Mouse (Mus musculus): ENCODE measurements at regions not wholly inside any gene's neighbourhood (a gene's known extent, or its start where the extent isn't known, plus 50 kb on each side); places are given as distances from the start of the nearest gene placed in this dataset.

DNA sequence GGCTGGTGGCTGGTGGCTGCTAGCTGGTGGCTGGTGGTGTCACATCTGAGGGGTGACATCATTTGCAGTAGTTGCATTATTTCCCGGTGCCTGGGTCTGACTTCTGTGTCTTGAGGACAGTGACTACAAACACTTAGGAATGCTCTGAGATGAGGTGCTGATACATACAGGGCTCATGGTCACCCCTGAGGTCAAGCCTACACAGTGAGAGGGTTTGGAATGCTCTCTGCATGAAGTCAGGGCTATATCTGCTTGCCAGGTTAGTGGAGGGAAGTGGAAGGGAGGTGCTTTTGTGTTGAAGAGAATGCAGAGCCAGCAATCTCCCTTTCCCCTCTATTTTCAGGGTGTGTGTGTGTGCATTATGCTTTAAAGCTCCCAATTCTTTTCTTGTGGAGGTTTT is 74.1 kb upstream of the Slc38a2 start:
- DNase-seq (ENCODE audit: low spot score in 2 of 2): no peak

DNA sequence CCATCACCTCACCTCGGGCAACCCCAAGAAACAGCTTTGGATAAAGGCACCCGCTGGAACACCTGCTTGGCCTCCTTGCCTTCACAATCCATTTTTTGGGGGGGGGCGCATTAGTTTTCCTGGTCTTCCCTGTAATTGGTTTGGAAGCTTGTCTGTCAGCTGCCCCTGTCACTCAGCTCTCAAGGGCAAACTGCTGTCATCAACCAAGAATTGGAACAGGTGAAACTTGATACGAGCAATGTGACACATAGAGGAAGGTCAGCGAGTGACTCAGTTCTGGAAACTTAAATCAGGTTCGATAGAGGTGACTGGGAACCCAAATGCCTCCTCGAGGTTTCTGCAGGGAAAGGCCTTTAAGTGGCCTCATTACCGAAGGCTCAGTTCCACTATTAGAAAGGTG is 73.2 kb upstream of the Slc38a2 start:
- DNase-seq (ENCODE audit: low spot score in 2 of 2): no peak

DNA sequence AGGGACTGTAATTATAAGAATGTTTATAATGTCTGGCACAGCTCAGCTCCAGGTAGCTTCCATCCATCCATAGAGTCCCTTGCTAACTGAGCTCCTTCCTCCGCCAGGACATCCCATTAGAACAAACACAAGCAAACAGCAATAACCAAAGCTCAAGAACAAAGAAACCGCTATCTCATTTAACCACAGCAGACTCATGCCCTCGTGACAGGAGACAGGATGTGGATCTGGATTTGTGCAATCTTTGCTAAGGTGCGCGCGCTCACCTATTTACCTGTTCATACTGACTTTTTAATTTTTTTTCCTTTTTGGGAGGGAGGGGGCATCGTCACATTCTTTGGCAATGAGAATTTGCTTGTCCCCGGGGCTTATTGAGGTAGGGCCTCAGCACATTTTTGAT is 71.3 kb upstream of the Slc38a2 start:
- DNase-seq (ENCODE audit: low spot score in 2 of 2): no peak

DNA sequence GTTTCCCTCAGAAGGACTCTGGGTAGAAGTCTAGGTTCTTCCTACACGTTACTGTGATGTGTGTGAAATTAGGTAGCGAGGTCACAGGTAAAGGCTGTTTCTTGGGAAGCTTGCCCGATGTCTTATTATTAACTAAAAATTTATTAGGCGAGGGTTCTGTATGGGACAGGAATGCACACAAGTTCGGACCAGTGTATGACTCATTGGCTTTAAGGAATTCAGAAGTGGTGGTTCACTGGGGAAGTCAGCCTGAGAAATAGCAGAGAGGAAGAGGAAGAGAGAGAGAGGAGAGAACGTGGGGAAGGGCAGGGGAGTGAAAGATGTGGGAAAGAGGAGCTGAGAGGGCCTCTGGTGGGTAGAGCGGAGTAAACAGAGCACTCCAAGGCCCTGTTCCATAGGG is 70.8 kb upstream of the Slc38a2 start:
- DNase-seq (ENCODE audit: low spot score in 2 of 2): no peak

DNA sequence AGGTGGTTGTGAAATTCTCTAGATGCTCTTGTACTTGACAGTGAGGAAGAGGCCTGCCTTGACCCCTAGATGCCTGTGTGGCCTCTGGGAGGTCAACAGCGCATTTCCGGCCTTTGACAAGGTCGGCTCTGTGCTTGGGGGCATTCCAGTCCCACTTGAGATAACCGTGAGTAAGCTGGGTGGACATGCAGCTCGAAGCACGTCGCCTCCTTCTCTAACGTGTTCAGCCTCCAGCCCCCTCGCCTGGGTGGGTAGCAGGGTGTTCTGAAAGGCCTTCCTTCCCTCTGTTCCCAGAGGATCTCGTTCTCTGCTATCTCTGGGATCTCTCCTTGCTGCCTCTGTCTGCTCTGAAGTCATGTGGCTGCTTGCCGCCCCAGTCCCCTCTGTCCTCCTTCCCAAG is 70.2 kb upstream of the Slc38a2 start:
- DNase-seq (ENCODE audit: low spot score in 2 of 2): no peak

DNA sequence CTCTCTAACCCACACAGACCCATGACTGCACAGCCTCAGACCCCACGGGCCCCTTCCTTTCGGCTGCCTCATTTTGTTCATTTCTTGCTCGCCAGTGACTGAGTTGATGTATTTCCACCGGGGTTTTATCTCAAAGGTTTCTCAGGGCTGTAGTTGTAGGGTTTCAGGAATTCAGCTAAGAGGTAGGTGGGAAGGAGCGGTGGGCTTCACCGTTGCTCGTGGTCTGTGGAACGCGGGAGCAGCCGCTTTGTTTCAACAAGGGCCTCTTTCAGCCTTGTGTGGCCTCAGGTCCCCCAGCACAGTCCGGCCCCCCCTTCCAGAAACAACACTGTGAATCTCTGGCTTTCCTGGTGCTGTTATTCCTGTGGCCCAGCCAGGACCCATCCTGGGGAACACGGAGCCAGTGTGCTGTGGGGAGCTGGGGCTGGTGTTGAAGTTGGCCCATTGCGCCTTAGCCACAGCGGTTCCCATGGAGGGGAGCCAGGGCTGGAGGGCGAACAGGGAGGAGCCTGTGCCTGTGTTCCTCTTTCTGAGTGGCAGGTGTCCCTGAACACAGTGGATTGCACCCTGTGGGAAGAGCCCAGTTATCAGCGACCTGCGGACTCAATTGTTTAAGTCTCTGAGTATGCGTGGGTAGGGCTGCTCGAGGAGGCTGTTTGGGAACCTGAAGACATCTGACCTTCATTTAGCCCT is 68.9 kb upstream of the Slc38a2 start:
- peak; percentile 23 to 31 for DNase-seq (ENCODE audit: low spot score in 2 of 2)

DNA sequence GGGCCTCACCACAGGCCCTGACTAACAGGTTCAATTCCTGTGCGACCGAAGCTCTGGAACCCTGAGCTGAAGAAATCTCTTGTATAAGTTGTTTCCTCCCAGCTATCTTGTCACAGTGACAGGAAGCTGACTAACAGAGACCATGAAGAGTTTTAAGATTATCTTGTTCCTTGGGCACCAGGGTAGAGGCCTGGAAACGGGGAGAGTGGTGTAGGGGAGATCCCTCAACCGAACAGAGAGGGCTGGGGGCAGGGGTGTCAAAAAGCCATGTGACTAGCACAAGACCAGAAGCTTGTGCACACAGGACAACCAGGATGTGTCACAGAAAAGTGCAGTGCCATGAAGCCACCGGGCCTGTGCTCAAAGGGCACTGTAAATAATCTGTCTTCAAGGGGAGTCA is 67.7 kb upstream of the Slc38a2 start:
- no peak for DNase-seq (ENCODE audit: low spot score in 2 of 2)

DNA sequence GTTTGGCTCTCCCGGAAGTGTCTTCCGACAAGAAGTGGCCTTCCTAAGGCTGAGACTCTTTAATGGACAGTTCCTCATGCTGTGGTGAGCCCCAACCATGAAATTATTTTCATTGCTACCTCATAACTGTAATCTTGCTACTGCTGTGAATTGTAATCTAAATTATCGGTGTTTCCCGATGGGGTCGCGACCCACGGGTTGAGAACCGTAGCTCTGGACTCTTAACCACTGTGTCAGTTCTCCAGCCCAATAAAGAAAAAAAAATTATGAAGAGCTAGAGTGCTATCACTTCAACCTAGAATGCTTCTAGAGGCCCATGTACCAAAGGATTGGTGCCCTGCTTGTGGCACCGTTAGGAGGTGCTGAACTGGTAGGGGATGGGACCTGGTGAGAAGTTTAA is 66.7 kb upstream of the Slc38a2 start:
- no peak for DNase-seq (ENCODE audit: low spot score in 2 of 2)

DNA sequence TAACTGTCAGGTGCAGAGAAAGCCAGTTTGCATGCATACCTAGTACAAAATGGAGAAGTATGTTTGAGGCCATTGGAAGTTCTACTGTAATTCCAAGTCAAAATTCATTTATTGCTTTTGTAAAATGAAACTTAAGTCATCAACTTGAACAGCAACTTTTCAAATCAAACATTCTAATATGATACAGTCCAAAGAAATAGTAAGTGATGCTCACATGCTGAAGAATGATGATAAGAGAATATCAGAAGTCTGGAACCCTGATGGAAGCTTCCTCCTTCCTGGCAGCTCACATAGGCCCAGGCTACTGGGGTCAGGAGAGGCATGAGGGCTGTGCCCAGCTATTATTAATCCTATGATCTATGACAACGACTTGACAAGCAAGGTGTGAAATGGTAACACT is 64.1 kb upstream of the Slc38a2 start:
- no peak for DNase-seq (ENCODE audit: low spot score in 2 of 2)

DNA sequence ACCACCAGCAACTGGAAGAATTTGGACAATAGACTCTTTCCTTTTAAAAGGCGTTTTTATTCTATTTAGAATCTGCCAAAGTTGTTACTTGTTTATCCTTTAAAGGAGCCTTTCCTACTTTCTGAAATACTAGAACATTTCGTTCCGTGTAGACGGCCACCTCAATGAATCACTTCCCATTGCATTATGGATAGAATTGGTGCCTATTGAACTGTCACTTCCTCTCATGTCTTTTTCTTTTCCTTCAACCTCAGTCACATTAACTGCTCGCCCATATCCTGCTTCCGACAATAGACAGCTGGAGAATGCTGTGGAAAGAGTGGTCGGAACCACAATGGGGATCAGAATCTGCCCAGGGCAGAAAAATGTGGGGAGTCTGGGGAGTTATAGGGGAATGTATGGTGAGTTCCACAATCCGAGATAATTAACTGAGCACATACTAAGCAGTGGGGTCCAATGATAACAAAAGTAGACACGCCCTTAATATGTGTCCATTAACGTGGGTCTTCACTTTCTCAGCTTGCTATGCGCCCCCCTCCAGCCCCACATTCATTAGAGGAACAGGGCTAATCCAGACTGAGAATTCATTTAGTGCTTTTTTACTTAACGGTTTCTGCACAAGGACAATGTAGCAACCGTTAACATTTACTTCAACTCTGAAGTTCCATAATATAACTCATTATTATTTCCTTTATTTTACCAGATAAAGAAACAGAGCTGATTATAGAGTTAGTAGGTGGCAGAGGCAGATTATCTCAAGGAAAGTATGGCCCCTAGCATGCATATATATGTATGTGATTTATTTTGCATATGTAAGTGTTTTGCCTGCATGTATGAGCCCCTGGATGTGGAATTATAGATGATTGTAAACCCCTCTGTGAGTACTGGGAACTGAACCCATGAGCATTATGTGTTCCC is 59.8 kb upstream of the Slc38a2 start:
- DNase-seq (ENCODE audit: low spot score in 2 of 2): no peak

DNA sequence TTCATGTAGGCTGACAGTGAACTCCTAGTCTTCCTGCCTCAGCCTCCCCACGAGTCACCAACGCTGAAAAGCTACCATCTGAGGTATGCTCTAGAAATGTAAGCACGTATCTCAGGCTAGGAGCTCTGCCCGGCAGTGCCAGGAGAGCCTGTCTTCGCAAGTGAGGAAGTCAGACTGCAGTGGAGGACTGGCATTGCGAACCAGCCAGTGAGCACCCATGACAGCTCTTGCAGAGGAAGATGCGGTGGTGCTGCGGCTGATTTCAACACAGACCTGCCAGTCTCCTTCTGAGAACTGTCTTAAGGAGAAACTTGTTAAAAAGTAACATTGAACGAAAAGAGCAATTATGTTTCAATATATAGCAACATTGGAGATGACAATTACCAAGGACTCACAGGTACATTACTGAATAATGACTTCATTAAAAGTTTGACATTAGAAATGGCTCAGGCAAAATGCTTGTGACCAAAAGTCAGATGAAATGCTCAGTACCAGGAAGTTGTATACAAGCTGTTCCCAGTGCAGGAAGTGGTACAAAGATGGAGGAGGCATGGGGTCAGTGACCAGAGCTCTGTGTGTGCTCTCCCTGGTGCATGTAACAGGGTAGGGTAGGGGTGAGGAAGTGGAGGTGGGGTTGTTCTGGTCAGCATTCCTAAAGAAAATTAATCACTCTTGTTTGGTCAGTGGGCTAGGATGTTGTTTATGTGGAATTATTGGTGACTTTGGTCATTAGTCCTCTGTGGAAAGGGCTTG is 58.1 kb upstream of the Slc38a2 start:
- peak; percentile 51 to 54 for DNase-seq (ENCODE audit: low spot score in 2 of 2)

DNA sequence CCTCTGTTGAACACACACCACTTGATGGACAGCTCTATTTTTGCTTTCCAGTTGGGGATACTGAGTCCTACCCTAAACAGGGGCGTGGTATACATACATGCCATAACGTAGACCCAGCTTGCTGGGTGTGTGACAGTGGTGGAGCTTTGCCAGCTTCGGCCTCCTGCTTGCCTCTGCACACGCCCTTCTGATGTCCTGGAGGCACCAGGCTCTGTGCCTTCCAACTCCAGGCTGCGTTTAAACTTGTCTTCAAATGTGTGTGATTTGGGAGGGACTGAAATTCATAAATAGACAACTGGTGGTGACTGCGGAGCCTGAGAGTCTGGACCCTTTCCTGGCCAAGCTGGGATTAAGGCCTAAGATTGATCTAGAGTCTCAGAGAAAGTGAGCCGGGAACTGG is 56.9 kb upstream of the Slc38a2 start:
- no peak for DNase-seq (ENCODE audit: low spot score in 2 of 2)

DNA sequence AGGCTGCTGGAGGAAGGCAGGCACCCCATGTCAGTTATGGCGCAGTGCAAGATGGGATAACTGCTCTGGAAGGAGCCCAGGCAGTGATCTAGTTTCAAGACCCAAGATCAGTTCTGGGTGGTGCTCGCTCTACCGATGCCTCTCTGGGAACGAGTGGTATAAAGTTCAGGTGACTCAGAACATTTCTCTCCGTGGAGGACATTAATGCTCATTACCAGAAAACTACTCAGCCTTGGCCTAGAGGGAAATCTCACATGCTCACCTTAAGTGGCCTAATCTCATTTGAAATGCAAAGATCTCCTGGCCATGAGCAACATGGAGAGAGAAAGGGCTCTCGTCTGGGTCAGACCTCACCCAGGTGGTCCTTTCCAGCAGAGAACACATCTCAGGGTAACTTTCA is 56.4 kb upstream of the Slc38a2 start:
- no peak for DNase-seq (ENCODE audit: low spot score in 2 of 2)

DNA sequence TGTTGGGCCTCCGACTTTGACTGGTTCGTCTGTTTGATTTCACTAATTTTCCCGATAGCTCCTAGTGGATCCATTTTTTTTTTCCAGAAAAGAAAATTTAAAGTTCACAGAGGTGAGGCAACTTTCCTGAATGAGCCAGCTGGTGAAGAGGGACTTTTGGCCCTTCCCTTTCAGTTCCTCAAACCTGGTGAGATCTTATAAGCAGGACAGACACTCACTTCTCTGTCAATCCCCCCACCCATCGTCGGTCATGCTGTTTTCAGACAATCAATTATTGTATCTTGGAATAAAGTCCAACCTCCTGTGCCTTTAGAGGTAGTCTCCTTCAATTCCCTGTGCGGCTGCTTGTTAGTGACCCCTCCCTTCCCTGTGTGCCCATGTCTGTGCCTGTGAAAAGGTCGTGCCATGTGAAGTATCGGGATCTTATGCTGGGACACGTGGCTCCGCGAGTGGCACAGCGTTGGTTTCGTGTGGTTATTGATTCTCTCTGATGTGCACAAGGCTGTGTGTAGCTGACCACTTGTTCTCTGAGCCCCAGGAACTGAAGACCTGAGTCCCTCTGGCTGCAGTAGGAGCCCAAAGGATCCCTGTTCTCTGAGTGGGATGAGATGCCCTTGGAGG is 55.9 kb upstream of the Slc38a2 start:
- peak; percentile 44 to 61 for DNase-seq (ENCODE audit: low spot score in 2 of 2)

DNA sequence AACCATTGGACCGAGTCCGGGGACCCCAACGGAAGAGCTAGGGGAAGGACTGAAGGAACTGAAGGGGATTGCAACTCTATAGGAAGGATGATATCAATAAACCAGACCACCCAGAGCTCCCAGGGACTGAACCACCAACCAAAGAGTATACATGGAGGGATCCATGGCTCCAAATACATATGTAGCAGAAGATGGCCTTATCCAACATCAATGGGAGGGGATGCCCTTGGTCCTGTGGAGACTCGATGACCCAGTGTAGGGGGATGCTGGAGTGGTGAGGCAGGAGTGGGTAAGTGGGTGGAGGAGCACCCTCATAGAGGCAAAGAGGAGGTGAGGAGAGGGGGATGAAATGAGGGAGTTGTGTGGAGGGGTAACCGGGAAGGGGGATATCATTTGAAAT is 54.5 kb upstream of the Slc38a2 start:
- no peak for DNase-seq (ENCODE audit: low spot score in 2 of 2)

DNA sequence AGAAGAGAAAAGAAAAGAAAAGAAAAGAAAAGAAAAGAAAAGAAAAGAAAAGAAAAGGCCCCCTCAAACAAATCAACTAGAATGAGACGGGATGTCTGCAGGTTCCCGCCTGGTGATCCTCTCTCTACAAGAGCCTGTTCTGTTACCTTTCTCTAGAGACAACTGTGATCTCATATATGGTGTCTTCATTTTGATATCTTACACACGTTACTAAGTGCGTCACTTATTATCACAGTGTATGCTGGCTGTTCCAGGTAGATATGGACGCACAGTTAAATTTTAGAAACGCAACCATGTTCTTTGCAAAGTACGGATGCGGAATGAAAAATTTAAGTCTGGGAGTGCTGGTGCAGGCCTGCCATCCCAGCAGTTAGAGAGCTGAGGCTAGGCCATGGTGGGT is 53.2 kb upstream of the Slc38a2 start:
- no peak for DNase-seq (ENCODE audit: low spot score in 2 of 2)

DNA sequence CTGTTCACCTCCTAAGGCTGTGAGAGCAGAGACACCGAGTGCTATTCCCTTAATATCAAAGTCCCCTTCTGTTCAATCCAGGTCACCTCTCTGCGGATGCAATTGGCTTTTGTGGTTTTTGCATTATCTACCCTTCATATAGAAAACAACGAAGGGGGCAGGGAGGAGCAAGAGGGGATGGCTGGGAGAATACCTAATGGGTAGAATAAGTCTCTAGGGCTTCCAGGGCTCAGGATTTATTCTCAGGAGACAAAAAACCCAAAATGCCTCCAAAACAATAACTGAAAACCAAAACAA is 52.5 kb upstream of the Slc38a2 start:
- no peak for DNase-seq (ENCODE audit: low spot score in 2 of 2)

DNA sequence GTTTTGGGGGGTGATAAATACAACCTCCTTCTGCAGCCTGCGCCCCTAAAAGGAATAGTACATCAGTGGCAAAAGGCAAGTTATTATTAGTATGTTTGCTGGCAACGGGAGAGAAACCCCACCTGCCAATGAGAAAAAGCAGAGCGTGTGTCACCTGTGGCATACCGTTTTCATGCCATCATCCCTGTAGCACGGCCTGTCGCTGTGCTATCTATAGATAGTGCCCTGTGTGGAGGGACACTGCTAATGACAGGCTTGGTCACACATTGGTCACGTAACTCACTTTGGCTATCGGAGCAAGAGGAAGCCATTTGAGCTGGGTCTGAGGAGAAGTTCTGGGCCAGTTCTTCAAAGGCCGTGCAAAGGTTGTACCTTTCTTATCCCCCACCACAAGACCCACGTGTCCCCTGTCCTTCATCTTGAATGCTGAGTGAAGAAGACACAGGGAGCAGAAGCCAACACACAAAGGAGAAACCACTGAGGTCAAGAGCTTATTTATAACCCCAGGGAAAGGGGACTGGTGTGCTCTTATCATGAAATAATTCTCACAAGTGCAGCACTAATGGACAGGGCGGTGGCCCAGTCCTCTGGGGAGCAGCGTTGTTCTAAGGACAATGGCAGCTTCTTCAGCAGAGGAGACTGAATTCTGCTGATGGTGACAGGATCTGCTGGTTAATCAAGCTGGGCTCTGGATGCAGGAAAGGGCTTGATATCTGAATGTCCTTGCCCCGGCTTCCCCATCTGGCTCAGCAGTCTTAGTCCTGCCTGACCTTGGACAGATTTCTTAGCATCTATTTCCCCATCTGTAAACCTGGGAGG is 51.9 kb upstream of the Slc38a2 start:
- no peak for DNase-seq (ENCODE audit: low spot score in 2 of 2)

DNA sequence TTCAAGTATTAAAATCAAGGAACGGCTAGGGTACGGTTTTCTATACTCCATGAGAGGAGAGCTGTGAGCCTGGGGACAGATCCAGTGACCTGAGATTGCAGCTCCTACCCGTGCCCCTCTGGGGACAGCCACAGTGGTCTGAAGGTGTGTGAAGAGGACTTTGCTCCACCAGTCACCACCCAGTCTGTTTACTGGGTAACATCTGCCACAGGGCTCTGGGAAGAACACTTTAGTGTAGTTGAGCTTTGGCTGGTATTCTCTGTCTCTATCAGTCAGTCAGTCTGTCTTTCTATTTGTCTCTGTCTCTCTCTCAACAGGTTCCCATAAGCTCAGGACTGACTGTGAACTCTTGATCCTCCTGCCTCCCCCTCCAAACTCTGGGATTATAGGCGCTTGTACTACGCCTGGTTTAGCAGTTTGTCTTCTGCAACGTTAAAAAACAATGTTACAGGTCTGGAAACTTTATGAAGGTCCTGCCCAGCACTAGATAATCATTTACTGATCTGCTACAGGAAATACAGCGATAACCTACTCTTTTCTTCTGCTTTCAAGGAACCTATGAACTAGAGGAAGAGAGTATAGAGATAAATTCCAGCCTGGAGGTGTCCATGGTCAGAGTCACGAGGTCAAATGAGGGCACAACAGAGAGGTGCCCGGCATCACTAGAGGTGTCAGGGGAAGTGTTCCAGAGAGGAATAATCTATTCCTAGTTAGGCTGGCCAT is 50.2 kb upstream of the Slc38a2 start:
- no peak for DNase-seq (ENCODE audit: low spot score in 2 of 2)

Data from spleen, postnatal 36 days (tissue).